Mouse (Mus musculus): ENCODE results near the gene Magt1. TPM values are rescaled to one million over a fixed set of nuclear protein-coding genes. Genes with fewer than 3 reads are reported as not detected.
"Not testable (repeated sequence)": the region's sequence is repeated elsewhere in the genome, so short reads cannot be mapped to it uniquely, and the experiment has no call there.

Gene Magt1
- polyA plus RNA-seq, 1 experiment from 2014 or later = 44.4 TPM

DNA sequence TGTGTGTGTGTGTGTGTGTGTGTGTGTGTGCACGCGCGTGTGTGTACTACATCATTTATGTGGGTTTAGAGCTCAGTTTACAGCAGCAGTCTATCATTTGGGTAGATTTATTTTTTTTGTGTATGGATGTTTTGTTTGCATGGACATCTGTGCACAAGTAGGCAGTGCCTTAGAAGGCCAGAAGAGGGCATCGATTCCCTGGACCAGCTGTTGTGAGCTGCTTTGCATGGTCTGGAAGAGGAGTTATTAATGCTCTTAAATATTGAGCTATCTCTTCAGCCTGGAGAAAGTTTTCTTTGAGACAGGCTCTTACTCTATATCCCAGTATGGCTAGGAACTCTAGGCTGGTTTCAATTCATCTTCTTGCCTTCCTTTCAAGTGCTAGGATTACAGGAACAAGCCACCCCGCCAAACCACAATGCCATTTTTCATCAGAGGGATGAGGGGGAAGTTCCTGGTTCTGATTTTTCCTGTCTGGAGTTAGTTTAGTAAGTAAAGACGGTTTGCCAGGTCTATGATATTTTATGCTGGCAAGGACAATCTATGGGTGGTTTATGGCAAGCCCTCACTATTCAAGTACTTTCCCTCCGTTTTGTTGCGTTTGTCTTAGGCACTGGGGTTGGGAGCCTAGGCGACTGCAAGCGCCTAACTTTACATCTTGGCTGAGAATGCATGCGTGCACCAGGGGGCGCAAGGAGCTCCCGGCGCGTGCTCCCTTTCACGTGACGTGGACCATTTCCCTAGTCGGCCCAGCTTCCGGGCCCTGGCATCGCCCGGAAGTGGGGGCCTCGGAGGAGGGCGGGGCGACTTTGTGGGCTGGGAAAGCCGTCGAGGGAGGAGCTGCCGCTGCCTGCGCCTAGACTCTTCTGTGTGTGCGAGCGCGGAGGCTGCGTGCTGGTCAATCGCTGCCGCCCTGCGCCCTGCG is 15.0 kb upstream of the Magt1 start, which contains the start of gene Atp7a:
Gene Atp7a, plus strand, starts transcription at position 859 of the 925 bp plus-strand sequence.
- peak within 1 kb of the TSS; percentile 67 for H3K4me2 ChIP-seq
- no peaks in the 10 kb centered on the region for H3K27me3 ChIP-seq (replicated peaks)
- peak; percentile 94 for ATAC-seq (ENCODE audit: extremely low read depth, insufficient number of reproducible peaks, low FRiP score, low TSS enrichment)
- no peaks in the 10 kb centered on the region for H3K9me3 ChIP-seq
- H3K9ac ChIP-seq = peak within 1 kb of the TSS; percentile 85
- peaks cover 12% of the 10 kb centered on the region; the same call in 1 of the 2 replicates for H3K36me3 ChIP-seq
- 11% methylated on average over 36 of the region's 36 CpGs for WGBS
- peak within 1 kb of the TSS; percentile 60 for H3K4me3 ChIP-seq
- peak within 1 kb of the TSS; percentile 78 for H3K27ac ChIP-seq (replicated peaks)
- H3K4me1 ChIP-seq = peaks cover 7% of the 10 kb centered on the region

DNA sequence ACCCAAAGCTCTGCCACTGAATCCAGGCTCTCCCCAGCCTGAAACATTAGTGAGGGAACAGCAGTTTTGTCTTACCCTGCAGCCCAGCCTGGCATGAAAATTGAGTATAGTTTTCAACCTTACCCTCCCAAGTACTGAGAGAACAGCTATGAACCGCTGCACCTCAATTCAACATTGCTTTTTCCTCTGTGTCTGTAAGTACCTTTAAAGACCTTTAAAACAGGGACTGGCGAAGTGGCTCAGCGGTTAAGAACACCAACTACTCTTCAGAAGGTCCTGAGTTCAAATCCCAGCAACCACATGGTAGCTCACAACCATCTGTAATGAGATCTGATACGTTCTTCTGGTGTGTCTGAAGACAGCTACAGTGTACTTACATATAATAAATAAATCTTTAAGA is 5.8 kb upstream of the Magt1 start:
- H3K9me3 ChIP-seq = no peaks in the 10 kb centered on the region
- no peak for ATAC-seq (ENCODE audit: extremely low read depth, insufficient number of reproducible peaks, low FRiP score, low TSS enrichment)
- H3K9ac ChIP-seq = no peak overlapping the region
- H3K4me3 ChIP-seq = peak overlapping the region; percentile 68
- WGBS = 88% methylated on average over 4 of the region's 4 CpGs
- H3K27ac ChIP-seq (replicated peaks) = no peak overlapping the region
- H3K27me3 ChIP-seq (replicated peaks) = no peaks in the 10 kb centered on the region
- peaks cover 5% of the 10 kb centered on the region; the same call in 1 of the 2 replicates for H3K4me1 ChIP-seq
- peak overlapping the region; percentile 65 for H3K4me2 ChIP-seq
- peaks cover 37% of the 10 kb centered on the region for H3K36me3 ChIP-seq

DNA sequence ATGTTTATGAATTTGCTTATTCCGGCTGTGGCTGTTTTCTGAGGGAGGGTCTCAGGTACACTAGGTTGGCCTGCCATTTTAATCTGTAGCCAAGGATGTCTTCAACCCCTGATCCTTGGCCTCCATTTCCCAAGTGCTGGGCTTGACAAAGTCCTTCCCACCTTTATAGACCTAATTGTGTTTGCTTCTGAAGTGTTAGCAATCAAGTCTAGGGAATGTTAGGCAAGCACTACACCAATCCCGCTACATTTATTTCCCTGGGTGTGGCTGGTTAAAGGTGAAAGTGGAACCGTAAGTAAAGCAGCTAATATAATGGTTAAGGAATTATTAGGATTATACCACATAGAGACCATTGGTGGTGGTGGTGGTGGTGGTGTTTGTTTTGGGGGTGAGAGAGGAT is 5.4 kb upstream of the Magt1 start:
- H3K4me2 ChIP-seq = peak overlapping the region; percentile 65
- 66% methylated on average over 3 of the region's 3 CpGs for WGBS
- peak overlapping the region; percentile 68 for H3K4me3 ChIP-seq
- H3K27ac ChIP-seq (replicated peaks) = no peak overlapping the region
- peaks cover 35% of the 10 kb centered on the region for H3K36me3 ChIP-seq
- no peak for ATAC-seq (ENCODE audit: extremely low read depth, insufficient number of reproducible peaks, low FRiP score, low TSS enrichment)
- H3K9me3 ChIP-seq = no peaks in the 10 kb centered on the region
- peaks cover 5% of the 10 kb centered on the region; the same call in 1 of the 2 replicates for H3K4me1 ChIP-seq
- no peaks in the 10 kb centered on the region for H3K27me3 ChIP-seq (replicated peaks)
- peak overlapping the region; percentile 73 for H3K9ac ChIP-seq

DNA sequence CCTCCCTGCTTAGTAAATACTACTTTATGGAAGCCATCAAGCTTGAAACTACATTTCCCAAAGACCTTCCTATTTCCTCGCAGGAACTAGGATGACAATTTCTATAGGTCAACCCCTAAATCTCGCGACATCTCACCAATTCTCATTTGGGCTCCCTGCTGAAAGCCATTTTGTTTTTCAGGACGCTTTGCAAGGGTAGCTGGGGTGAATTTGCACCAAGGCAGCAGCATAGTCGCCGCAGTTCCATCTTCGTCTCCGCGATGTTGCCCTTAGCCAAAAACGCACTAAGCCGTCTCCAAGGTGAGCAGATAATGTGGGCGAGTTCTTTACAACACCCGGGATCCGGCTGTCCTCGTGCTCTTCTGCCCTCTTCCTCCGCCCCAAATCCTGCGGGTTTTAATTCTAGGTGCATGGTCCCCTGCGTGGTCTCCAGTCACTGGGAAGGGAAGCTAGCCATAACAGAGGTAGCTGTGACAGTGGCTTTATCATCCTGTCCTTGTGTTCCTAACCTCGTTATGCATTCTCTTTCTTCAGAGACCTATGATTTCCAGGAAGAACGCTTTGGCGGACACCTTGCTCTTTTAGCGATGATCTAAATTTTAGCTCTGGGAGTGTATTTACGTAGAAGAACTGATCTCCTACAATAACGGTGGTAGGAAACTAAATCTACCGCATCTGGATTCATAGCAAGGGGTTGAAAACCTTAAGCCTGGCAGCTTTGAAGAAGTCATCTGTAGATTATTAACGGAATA is 4.0 kb upstream of the Magt1 start, which contains the start of gene Cox7b:
Gene Cox7b, plus strand, starts transcription at position 130 of the 752 bp plus-strand sequence.
- no peak for ATAC-seq (ENCODE audit: extremely low read depth, insufficient number of reproducible peaks, low FRiP score, low TSS enrichment)
- H3K9me3 ChIP-seq = no peaks in the 10 kb centered on the region
- peaks cover 5% of the 10 kb centered on the region; the same call in 1 of the 2 replicates for H3K4me1 ChIP-seq
- H3K27me3 ChIP-seq (replicated peaks) = no peaks in the 10 kb centered on the region
- peak within 1 kb of the TSS; percentile 91 for H3K27ac ChIP-seq (replicated peaks)
- peaks cover 23% of the 10 kb centered on the region for H3K36me3 ChIP-seq
- H3K4me2 ChIP-seq = peak within 1 kb of the TSS; percentile 65
- peak within 1 kb of the TSS; percentile 88 for H3K9ac ChIP-seq
- whole genome bisulfite sequencing = 10% methylated on average over 26 of the region's 26 CpGs
- H3K4me3 ChIP-seq = peak within 1 kb of the TSS; percentile 68

DNA sequence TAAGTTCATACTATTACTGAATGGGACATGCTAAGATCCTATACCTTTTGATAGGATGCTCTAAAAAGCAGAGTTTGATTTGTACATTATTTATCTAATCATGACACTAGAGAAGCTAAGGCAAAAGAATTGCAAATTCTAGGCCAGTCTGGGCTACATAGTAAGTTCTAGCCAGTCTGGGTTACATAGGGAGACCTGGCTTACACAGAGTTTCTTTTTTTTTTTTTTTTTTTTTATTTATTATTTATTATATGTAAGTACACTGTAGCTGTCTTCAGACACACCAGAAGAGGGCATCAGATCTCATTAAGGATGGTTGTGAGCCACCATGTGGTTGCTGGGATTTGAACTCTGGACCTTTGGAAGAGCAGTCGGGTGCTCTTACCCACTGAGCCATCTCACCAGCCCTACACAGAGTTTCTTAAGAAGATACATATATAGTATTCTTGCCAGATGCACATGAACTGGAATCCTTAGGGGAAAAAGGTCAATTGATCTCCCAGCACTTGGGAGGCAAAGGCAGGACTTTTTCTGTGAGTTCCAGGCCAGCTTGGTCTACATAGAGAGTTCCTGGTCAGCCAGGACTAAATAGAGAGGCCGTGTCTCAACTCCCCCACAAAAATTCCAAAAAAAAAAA is 3.2 kb upstream of the Magt1 start:
- not testable (repeated sequence) for H3K9ac ChIP-seq; H3K27ac ChIP-seq (replicated peaks); H3K27me3 ChIP-seq (replicated peaks); ATAC-seq (ENCODE audit: extremely low read depth, insufficient number of reproducible peaks, low FRiP score, low TSS enrichment); H3K9me3 ChIP-seq
- H3K36me3 ChIP-seq = peaks cover 15% of the 10 kb centered on the region
- 53% methylated on average over 2 of the region's 2 CpGs for WGBS
- peak overlapping the region; percentile 68; the same call in 1 of the 2 replicates for H3K4me3 ChIP-seq
- peak overlapping the region; percentile 65 for H3K4me2 ChIP-seq
- peaks cover 10% of the 10 kb centered on the region for H3K4me1 ChIP-seq

DNA sequence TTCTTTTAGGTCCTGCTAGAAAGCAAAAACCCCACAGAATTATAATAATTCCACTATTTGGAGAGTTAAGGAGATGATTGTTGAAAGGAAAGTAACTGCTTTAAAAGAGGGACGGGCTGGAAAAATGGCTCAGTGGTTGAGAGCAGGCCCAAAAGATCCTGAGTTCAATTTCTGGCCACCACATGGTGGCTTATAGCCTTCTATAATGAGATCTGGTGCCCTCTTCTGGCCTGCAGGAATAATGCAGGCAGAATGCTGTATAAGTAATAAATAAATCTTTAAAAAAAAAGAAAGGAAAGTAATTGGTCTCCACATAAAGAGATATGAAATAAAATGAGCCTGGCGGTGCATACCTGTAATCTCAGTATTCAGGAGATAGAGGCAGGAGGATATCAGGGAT is 1.5 kb upstream of the Magt1 start:
- Histone ChIP-seq H3K9ac (no peak overlapping the region), H3K36me3 (peaks cover 2% of the 10 kb centered on the region; the same call in 1 of the 2 replicates), H3K4me2 (no peak overlapping the region), H3K9me3 (no peaks in the 10 kb centered on the region), H3K27ac (replicated peaks) (no peak overlapping the region), H3K4me3 (no peak overlapping the region), H3K27me3 (replicated peaks) (no peaks in the 10 kb centered on the region), H3K4me1 (peaks cover 17% of the 10 kb centered on the region)
- no peak for ATAC-seq (ENCODE audit: extremely low read depth, insufficient number of reproducible peaks, low FRiP score, low TSS enrichment)
- 24% methylated on average over 2 of the region's 2 CpGs for WGBS

DNA sequence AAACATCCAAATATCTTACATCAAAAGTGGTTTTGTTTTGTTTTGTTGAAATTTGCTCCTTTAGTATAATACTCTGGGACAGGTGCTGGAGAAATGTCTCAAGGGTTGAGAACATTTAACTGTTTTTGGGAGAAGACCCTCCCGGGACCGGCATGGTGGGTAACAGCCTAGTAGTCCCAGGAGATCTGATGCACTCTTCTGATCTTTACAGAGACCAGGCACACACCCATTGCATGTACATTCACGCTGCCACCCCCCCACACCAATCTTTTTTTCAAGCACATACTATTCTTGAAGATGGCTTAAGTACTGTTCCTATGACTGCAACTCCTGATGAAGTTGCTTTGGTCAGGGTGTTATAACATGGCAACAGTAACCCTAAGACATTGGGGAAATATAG is 853 bp upstream of the Magt1 start:
- peak overlapping the region; percentile 82 for H3K27ac ChIP-seq (replicated peaks)

DNA sequence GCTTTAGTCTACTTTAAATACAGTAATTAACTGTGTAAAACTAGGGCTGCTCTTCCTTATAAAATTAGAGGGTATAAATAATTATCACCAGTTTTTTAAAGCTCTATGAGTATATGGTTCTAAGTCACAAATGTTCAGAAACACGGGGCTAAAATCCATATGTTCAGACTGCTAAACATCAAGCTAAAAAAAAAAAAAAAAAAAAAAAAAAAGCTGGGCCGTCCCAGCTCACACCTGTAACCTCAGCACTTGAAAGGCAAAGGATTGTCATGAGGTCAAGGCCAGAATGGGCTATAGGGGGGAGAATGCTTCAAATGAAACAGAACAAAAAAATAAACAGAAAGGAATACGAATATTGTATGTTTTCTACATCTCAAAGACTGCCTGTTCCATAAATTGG is 944 bp downstream of the Magt1 start:
- Histone ChIP-seq H3K36me3 (no peaks in the 10 kb centered on the region), H3K4me1 (peaks cover 17% of the 10 kb centered on the region), H3K27ac (replicated peaks) (peak overlapping the region; percentile 91), H3K9me3 (no peaks in the 10 kb centered on the region), H3K9ac (peak overlapping the region; percentile 82), H3K4me2 (peak overlapping the region; percentile 66), H3K27me3 (replicated peaks) (no peaks in the 10 kb centered on the region), H3K4me3 (peak overlapping the region; percentile 62)
- WGBS = 13% methylated on average over 3 of the region's 3 CpGs
- ATAC-seq (ENCODE audit: extremely low read depth, insufficient number of reproducible peaks, low FRiP score, low TSS enrichment) = no peak

More for the DNA sequence above, 853 bp upstream of the Magt1 start:
- no peaks in the 10 kb centered on the region; the same call in 1 of the 2 replicates for H3K36me3 ChIP-seq
- H3K4me1 ChIP-seq = peaks cover 17% of the 10 kb centered on the region
- no peak for ATAC-seq (ENCODE audit: extremely low read depth, insufficient number of reproducible peaks, low FRiP score, low TSS enrichment)
- 68% methylated on average over 3 of the region's 3 CpGs for WGBS
- H3K4me3 ChIP-seq = peak overlapping the region; percentile 39
- no peaks in the 10 kb centered on the region for H3K27me3 ChIP-seq (replicated peaks)
- H3K9ac ChIP-seq = peak overlapping the region; percentile 72; the same call in 1 of the 2 replicates
- H3K9me3 ChIP-seq = no peaks in the 10 kb centered on the region
- peak overlapping the region; percentile 65 for H3K4me2 ChIP-seq

DNA sequence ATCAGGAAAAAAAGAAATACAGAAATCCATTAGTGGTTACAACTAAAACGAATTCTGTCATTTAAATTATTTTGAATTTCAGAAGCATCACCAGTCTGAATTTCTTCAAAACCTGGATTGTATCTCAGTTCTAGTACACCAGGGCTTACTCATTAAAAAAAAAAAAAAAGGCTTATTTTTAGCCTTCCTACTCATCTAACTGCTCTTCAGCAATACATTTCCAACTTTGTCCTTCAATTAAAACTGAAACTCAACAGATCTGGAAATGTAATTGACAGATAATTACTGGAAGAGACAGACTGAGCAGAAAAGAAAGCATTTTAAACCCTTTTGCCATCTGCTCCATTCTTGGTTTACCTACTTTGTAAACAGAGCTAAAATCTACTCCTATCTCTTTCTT is 10.1 kb downstream of the Magt1 start:
- ATAC-seq (ENCODE audit: extremely low read depth, insufficient number of reproducible peaks, low FRiP score, low TSS enrichment) = no peak
- 68% methylated on average over 1 of the region's 1 CpGs for WGBS
- Histone ChIP-seq H3K4me1 (no peaks in the 10 kb centered on the region), H3K9me3 (no peaks in the 10 kb centered on the region), H3K9ac (no peak overlapping the region), H3K27ac (replicated peaks) (no peak overlapping the region), H3K36me3 (peaks cover 15% of the 10 kb centered on the region), H3K27me3 (replicated peaks) (no peaks in the 10 kb centered on the region), H3K4me2 (no peak overlapping the region), H3K4me3 (no peak overlapping the region)

DNA sequence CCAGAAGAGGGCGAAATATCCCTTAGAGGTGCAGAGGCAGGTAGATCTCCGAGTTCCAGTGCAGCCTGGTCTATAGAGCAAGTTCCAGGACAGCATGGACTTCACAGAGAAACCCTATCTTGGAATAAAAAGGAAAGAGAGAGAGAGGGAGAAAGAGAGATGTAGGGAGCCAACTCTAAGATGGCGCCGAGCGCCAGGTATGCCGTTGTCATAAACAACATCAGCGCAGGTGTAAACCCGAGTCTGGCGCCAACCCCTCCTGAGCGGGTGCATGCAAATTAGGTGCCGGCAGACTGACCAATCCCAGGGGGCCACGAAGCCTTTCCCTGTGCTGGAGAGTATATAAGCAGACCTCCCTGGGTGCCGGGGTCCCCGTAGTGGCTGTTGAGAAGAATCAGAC is 54.6 kb downstream of the Magt1 start:
- not testable (repeated sequence) for H3K9me3 ChIP-seq; H3K27me3 ChIP-seq (replicated peaks); ATAC-seq (ENCODE audit: extremely low read depth, insufficient number of reproducible peaks, low FRiP score, low TSS enrichment); H3K4me1 ChIP-seq; H3K27ac ChIP-seq (replicated peaks); H3K4me3 ChIP-seq; H3K4me2 ChIP-seq; H3K36me3 ChIP-seq; H3K9ac ChIP-seq
- 63% methylated on average over 14 of the region's 14 CpGs for WGBS

DNA sequence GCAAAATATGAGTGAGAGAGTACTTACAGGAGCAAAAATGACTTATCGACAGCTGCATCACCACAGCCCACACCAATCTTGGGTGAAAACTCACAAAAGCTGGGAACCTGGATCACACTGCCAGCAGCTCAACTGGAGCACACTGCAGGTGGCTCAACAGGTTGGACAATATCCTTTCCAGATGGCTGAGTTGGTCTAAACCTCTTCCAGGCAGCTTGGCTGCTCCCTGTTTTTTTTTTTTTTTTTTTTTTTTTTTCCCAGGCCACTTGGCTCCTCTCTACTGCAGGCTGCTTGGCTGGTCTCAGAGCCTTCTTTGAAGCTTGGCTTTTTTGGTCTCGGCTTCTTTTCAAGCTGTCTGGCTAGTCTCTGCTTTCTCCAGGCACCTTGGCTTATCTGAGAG is 57.7 kb downstream of the Magt1 start:
- no peak overlapping the region for H3K4me2 ChIP-seq
- H3K4me3 ChIP-seq = no peak overlapping the region
- no peak overlapping the region for H3K9ac ChIP-seq
- 63% methylated on average over 2 of the region's 2 CpGs for WGBS
- no peaks in the 10 kb centered on the region for H3K27me3 ChIP-seq (replicated peaks)
- no peaks in the 10 kb centered on the region for H3K9me3 ChIP-seq
- no peak overlapping the region for H3K27ac ChIP-seq (replicated peaks)
- no peaks in the 10 kb centered on the region for H3K4me1 ChIP-seq
- ATAC-seq (ENCODE audit: extremely low read depth, insufficient number of reproducible peaks, low FRiP score, low TSS enrichment) = no peak
- no peaks in the 10 kb centered on the region for H3K36me3 ChIP-seq
